Mouse (Mus musculus): Measurements from ENCODE around the gene Sez6.

DNA sequence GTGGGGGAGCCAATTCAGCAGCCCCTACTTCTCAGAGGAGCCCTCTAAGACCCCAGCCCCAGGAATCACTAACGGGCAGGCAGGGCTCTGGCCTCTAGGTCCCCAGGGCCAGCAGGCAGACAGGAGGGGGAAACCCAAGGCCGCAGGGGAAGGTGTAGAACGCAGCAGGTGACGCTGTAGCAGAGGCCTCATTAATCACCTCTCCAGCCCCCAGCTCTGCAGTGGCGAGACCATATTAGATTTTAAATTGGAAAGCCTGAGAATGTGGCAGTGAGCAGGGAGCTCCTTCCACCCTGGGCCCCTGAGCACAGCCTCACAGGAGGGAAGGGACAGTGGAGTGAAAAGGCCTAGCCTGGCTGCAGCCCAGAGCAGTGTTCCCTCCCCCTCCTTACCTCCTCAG, 11.6 kb downstream of the Sez6 start:
- no peak for TF ChIP-seq CTCF (IDR thresholded peaks at IDR 0.05; ENCODE audit: borderline replicate concordance, insufficient read depth, low read depth, low read length)
- TF ChIP-seq POLR2A (IDR thresholded peaks at IDR 0.05; ENCODE audit: borderline replicate concordance, insufficient read depth, low read length), result no peak
